Mouse (Mus musculus) brain, embryonic 14.5 days (tissue): ENCODE data around the gene Tctex1d2. TPM values are rescaled to one million over a fixed set of nuclear protein-coding genes. Genes with fewer than 3 reads are reported as not detected.

Source experiments
- DNase-seq: peaks from one replicate; pipeline ENCODE4 v3.0.0-alpha.2; 2011; ENCODE audit warnings: low read depth
- CTCF ChIP-seq: fragments of 200-500 bp; IDR thresholded peaks from 2 replicates; pipeline ENCODE4 v1.5.1; 2012; ENCODE audit warnings: inconsistent platforms, mild to moderate bottlenecking, moderate library complexity, borderline replicate concordance; ENCODE audit not compliant: insufficient read depth, insufficient read length; ENCODE audit errors: extremely low read depth
- POLR2A ChIP-seq: fragments of 200-500 bp; IDR thresholded peaks from 2 replicates; pipeline ENCODE4 v1.6.1; 2012; ENCODE audit warnings: mild to moderate bottlenecking, inconsistent platforms, borderline replicate concordance; ENCODE audit not compliant: poor library complexity, insufficient read depth, insufficient read length, severe bottlenecking; ENCODE audit errors: extremely low read depth
- polyA plus RNA-seq: library from polyadenylated mRNA; depleted of rRNA; stranded (reverse); fragments of >200 nt; gene quantifications from 2 replicates; pipeline ENCODE4 v1.2.3, GENCODE M21; 2012

Gene Tctex1d2
- polyA plus RNA-seq, 1 experiment = 19.1 TPM

DNA sequence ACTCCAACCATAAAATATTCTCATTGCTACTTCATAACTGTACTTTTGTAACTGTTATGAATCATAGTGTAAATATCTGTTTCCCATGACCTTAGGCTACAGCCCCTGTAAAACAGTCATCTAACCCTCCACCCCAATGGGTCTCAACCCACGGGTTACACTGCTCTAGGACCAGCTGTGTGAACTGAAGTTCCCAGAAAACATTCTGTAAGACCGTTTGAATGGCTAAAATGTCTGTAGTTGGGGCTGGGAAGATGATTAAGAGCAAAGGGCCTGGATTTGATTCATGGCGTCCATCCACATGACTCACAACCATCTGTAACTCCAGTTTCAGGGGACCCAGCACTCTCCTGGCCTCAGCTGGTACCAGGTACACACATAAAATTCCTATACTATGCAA lies 21.3 kb upstream of the Tctex1d2 start:
- DNase-seq = no peak

DNA sequence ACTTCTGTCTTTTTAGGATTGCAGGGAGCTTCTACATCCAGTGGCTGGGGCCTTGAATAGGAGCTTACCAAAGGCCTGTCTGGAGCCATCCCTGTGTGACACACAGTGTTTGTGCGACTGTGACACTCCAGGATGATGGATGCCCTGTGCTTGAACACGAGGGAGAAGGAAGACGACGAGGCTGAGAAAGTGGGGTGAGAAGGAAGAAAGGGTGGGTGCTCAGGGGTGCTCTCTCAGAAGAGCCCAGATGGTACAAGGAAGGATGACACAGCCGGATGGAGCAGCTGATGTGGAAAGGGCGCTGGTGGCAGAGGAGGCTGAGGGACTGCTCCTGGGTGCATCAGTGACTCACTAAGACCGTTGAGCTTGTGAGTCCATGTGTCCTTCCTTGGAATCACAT lies 19.2 kb upstream of the Tctex1d2 start, which contains the start of gene Tm4sf19:
Tm4sf19 (plus strand) TSS at position 240 of the 400 bp plus-strand sequence.
- TF ChIP-seq CTCF (no peak), POLR2A (no peak)

More for the DNA sequence above, 21.3 kb upstream of the Tctex1d2 start:
- TF ChIP-seq CTCF (no peak), POLR2A (no peak)

DNA sequence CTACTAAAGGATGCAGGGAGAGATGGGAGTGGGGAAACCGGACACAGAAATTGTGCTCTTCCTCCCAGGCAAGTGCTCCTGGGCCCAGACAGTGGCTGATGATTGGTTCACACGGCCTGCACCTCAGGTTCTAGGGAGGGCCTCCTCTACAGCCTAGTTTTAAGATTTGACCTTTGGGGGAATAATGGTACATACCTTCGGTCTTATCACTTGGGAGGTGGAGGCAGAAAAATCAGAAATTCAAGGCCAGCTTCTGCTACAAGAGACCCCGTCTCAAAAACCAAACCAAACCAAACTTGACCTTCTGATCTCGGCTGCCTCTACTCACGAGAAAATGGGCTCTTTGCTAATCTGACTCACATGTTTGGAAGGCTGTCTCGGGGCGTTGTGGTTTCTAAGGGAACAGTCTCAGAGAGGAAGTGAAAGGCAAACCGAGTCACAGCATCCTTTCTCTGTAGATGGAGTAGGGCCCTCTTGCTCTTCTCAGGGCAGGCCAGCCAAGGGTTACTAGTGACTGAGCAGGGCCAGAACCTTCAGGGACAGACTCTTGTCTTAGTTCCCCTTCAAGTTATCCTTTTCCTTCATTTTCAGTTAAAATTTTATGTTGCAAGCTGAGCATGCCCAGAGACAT lies 18.1 kb upstream of the Tctex1d2 start:
- TF ChIP-seq CTCF = no peak
- TF ChIP-seq POLR2A = no peak

More for the DNA sequence above, 19.2 kb upstream of the Tctex1d2 start, which contains the start of gene Tm4sf19:
- DNase-seq = no peak

DNA sequence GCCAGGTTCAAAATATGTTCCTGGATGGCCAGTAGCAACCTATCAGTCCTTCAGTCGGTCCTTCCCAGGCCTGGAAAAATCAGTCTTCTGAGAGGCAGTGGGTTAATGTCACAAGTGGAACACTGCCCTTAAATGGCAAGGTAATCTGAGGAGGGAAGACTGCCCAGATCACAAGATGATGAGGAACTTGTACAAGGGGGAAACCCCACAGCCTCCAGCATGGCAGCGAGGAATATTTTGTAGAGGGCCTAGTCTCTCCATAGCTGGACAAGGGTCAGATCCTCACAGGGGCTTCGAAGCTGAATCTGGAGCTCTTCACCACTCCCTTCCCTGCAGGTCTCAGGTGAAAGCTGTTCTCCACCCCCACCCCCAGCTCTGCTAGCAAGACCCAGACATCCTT lies 16.7 kb upstream of the Tctex1d2 start:
- no peak for TF ChIP-seq POLR2A
- no peak for TF ChIP-seq CTCF

More for the DNA sequence above, 18.1 kb upstream of the Tctex1d2 start:
- DNase-seq = no peak

DNA sequence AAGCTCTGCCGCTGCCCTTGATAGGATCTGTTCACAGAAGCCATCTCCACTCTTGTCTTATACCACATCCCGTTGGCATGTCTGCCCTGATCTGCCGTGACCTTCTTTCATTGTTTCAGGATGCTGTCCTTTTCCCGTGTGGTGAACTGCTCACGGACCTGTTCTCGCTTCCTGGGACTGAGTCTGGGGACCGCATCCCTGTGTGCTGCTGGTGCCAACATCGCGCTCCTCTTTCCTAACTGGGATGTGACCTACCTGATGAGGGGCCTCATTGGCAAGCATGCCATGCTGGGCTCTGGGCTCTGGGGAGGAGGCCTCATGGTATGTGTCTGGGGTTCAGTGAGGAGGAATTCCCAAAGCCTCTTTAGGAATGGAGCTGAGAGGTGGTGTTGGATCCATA lies 13.8 kb upstream of the Tctex1d2 start:
- DNase-seq = no peak
- TF ChIP-seq CTCF (no peak), POLR2A (no peak)

More for the DNA sequence above, 16.7 kb upstream of the Tctex1d2 start:
- DNase-seq = no peak

DNA sequence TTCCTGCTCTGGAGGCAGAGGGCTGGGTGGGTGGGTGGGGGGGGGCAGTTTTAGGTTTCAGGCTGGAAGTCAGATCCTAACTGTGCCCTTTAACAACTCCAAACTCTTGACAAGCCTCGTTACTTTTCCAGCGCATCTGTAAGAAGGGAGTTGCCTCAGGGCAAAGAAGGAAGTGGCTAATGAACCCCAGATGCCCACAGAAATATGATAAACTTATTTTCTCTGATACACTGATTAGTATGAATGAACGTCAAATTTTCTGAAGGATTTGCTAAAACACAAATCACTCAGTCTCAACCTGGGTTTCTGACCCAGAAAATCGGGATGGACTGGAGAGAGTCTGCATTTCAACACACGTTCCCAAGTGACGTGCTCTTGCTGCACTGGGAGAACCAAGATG lies 12.8 kb upstream of the Tctex1d2 start:
- DNase-seq = no peak

DNA sequence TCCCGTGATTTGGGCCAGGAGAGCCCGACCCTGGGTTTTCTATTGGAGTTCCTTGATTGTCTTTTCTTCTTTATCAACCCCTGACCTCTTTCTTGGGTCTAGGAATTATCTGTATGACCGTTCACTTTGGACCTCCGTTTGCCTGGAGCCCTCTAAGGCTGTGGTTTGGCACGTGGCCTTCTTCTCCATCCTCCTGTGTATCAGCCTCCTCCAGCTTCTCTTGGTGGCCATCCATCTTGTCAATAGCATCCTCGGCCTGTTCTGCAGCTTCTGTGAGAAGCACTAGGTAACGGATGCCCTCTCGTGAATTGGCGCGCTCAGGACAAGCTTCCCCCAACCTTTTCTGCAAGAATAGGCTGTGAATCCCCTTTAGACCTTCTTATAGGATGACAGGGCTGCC lies 11.8 kb upstream of the Tctex1d2 start:
- no peak for DNase-seq
- TF ChIP-seq POLR2A = no peak
- TF ChIP-seq CTCF = no peak

More for the DNA sequence above, 12.8 kb upstream of the Tctex1d2 start:
- TF ChIP-seq CTCF (no peak), POLR2A (no peak)

DNA sequence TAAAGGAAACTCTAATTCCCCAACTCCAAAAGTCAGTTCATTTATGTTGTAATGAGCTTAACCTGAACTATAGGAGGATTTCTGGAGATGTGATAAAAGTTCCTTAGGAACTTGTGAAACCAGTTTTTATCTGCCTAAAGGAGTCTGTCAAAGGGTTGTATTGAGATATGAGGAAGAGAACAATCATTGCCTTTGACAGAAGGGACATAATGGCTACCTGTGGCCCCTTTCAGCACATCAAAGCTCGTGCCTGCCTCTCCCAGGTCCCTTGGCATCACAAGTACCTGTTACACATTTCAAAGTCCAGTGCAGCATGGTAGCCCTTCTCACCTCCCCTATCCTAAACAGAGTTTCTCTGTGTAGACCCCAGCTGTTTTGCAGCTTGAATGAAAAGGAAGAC lies 2.0 kb upstream of the Tctex1d2 start:
- DNase-seq = no peak
- no peak for TF ChIP-seq CTCF
- no peak for TF ChIP-seq POLR2A

DNA sequence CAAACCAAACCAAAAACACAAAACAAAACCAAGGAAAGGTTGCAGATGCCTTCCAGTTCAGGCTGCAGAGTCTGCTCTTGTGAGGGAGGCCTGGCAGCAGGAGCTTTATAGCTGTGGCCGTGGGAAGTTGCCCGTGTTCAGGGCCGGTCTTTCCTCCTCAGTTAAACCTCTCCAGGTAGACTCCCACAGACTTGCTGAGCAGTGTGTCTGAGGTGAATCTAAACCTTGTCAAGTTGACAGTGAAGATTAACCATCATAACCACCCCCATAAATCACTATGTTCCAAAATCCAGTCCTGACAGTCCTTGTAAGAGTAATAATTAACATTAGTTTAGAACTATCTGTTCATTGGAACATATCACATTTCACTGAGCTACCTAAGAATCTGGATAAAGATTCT lies 8.0 kb downstream of the Tctex1d2 start:
- TF ChIP-seq CTCF (no peak), POLR2A (no peak)
- DNase-seq = no peak

DNA sequence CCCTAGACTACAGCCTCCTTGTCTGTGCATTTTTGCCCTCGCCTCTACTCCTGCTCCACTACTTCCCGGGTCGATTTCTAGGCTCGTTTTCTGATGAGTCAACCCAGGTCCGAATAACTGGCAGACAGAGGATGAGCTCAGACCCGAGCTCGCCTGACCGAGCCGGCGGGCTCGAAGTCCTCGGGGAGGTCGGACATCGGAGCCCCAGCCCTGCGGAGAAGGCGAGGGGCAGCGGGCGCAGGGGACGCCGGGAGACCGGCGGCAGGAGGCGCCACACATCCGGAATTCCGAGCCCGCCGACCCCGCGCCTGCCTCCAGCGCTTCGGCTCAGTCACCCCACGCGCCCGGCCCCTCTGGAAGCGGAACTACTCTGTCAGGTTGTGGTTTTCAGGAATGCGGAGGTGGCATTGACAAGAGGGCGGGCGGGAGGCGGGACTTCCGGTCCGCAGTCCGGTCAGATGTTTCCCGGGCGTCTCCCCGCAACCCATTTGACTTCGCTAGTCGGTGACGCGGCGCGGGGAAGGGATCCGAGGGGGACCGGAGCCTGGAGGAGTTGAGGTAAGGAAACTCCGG lies 11.1 kb downstream of the Tctex1d2 start, which contains the start of gene Pcyt1a:
Pcyt1a (plus strand) TSS at position 448 of the 573 bp plus-strand sequence.
- peak; percentile 98 for DNase-seq
- TF ChIP-seq POLR2A (peak; percentile 54; the same call in 1 of the 2 replicates), CTCF (no peak)

DNA sequence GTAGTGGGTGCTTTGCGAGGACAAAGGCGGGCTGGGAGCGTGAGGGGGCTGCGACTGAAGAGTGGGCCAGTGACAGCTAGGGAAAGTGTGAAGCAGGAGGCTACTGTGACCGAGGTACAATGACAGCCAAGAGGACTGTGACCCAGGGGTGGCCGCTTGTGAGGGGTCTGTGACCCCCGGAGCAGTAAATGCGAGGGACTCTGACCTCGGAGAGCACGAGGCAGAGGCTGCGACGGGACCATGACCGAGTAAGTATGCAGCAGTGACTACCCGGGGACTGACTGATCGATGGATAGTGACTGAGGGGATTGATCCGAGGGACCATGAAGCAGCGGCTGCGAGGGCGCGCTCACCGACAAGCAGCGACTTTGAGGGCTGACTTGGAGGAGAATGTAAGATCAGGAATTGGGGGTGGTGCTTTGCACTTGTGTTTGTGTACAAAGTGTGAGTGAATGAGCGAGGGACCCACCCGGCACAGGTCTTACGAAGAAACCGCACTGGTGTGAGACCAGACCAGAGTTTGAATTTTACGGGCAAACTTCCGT lies 11.6 kb downstream of the Tctex1d2 start:
- no peak for DNase-seq
- TF ChIP-seq POLR2A (no peak), CTCF (no peak)
